Mouse (Mus musculus): ENCODE data around the gene Msh2. TPM values are rescaled to one million over a fixed set of nuclear protein-coding genes. Genes with fewer than 3 reads are reported as not detected.

The Msh2 gene
- 50.4 and 63.4 TPM in 2 replicates for polyA plus RNA-seq (2012)

DNA sequence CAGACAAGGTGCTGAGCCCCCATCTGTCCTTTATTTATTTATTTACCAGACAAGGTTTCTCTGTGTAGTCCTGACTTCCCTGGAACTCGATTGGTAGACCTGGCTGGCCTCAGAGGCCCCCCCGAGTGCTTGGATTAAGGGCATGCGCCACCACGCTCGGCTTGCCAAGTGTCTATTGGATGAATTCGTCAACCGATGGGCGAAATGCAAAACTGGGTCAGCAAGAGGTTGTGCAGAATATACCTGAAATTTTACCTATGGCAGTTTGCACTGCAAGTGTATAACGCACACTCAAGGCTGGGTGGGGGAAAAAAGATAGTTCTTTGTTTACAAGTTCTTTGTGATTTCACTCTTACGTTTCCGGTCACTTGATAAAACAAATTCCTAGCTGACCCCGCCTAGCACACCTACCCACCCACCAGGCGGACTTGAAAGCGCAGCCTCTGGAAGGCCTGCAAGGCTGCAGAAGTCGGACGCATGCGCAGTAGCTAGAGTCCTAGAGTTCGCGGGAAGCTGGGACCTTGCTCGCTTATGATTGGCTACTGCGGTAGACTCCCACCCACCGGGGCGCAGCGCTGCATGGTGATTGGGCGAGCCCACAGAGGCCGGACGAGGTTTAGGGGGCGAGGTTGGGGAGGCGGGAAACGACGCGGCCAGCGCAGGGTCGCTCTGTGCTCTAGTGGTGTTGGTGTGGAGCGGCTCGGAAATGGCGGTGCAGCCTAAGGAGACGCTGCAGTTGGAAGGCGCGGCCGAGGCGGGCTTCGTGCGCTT lies at the start of gene Msh2:
Gene Msh2, plus strand, starts transcription at position 441 of the 771 bp plus-strand sequence.
- TF ChIP-seq GATA1 (IDR thresholded peaks at IDR 0.05; ENCODE audit: low read length), result no peak

DNA sequence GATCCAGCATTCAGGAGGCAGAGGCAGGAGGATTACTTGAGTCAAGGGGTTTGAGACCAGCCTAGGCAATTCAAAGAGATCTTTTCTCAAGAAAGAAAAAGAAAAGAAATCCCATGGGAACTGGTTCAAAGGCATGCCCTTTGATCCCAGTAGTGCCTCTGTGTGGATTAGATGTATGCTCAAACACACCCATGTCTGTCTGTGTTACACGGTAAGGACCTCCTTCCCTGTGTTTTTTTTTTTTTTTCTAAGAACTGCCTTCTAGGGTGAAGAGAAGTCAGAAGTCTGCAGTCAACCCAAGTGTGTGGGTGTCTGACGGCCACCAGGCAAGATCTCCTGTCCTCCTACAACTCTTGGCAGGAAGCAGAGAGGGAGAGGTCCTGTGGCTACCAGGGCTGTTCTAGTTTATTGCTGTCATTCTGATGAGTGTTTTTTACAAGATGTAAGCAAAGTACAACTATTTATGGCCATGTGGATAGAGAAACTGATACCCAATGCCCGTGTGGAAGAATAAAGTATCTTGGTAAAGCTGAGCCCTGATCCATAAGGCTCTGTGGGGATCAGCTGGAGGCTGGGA lies 46.5 kb upstream of the Msh2 start:
- TF ChIP-seq GATA1 (IDR thresholded peaks at IDR 0.05; ENCODE audit: low read length), result no peak

DNA sequence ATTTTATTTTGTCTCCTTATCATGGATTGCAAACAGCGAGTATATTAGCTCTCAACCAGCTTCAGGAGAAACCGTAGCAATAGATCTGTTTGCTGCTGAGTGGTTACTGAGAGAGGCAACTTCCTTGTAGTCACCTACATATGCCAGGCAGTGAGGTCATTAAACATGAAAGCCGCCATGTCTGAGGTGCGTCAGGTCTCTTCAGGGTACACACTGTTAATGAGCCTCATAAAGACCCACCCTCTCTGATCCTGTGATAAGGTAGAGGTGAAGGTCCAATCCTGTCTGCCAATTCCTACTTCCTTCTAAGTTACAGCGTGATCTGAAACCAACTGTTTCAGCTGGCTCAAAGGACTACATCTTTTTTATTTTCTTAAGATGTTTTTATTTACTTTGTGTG lies 44.0 kb upstream of the Msh2 start:
- TF ChIP-seq GATA1 (IDR thresholded peaks at IDR 0.05; ENCODE audit: low read length), result no peak

DNA sequence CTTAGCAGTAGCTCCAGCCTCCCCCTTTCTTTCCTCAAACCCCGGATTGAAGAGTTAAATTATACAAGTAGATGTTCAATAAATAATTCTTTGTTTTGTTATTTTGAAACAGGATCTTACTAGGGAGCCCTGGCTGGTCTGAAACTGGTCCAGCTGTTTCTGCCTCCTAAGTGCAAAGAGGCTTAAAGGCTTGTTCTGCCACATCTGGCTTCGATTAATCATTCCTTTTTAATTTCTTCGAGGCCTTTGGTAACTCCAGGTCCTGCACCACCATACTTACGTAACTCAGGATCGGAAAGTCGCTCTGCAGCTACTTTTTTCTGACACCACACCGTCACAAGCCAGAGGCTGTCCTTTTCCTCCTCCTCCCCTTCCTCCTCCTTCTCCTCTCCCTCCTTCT lies 43.4 kb upstream of the Msh2 start:
- TF ChIP-seq GATA1 (IDR thresholded peaks at IDR 0.05; ENCODE audit: low read length), result no peak

DNA sequence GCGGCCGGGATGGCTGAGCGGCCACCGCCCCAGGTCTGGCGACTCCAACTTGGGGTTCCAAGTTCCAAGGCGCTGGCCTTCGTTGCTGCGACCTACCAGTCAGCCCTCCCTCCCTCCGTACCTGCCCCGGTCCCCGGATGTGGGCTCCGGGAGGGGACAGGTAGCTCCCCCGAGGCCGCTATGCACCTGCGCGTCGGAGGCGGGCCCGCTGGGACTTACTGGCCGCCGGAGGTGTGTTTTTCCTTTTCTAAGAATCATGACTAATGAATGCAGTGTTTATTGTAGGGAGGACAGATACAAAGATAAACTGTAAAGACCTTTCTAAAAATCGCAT lies 35.1 kb upstream of the Msh2 start:
- no peak for TF ChIP-seq GATA1 (IDR thresholded peaks at IDR 0.05; ENCODE audit: low read length)

DNA sequence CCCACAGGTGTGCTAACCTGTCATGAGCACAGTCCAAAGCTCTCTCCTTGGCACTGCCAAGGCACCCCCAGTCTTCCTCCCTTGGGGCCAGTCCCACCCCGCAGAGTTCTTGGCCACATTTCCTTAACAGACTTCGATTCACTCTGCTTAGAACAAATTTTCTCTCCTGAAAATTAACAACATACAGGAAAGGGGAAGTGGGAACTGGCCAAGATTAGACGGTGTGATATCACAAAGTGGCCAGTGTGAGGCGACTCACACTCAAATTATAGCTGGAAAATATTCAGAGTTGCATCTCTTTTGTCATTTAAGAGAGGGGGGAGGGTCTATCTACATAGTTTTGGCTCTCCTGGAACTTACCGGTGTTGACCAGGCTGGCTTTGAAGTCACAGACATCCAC lies 32.9 kb upstream of the Msh2 start:
- no peak for TF ChIP-seq GATA1 (IDR thresholded peaks at IDR 0.05; ENCODE audit: low read length)

DNA sequence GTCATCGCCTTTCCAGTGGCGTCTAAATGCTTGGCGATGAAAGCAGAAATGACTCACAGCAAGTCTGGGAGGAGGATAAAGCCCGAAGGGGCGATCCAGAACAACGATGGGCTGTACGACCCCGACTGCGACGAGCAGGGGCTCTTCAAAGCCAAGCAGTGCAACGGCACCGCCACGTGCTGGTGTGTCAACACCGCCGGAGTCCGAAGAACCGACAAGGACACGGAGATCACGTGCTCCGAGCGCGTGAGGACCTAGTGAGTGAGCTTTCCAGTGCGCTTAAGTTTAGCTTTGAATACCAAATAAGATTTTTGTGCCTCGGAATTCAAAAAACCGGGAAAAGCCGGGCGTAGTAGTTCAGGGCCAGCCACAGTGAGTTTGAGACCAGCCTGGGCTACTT lies 31.9 kb upstream of the Msh2 start:
- no peak for TF ChIP-seq GATA1 (IDR thresholded peaks at IDR 0.05; ENCODE audit: low read length)

DNA sequence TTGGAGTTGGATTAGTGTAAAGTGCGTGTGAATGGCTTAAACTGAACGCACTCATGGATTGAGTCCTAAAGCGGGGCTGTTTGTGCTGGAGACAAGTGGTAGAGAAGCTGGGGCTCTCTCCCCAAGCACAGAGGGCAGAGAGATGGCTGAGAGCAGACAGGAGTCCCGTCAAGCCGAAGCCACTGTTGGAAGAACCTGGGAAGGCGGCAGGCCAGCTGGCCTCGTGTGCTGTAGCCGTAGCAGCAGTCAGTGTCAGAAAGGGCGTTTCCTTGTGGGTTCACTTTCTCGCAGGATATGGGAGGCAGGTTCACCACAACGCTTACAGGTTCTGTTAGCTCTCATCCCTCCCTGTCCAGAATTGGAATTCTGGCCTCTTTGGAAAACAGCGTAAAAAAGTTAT lies 31.1 kb upstream of the Msh2 start:
- no peak for TF ChIP-seq GATA1 (IDR thresholded peaks at IDR 0.05; ENCODE audit: low read length)

DNA sequence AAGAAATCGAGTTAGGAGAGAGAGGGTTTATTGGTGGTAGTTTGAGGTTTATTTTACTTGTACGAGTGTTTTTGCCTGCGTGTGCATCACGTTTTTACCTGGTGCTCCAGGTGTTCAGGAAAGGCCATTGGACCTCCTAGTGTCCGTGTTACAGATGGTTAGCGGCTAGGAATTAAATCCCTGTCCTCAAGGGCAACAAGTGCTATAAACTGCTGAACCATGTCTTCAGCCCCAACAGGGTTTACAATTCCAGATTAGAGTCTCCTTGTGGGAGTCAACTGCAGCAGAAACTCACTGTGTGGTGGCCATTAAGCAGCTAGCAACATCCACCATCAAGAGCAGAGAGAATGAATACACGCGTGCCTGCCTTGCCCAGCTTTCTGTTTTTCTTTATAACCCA lies 29.4 kb upstream of the Msh2 start:
- no peak for TF ChIP-seq GATA1 (IDR thresholded peaks at IDR 0.05; ENCODE audit: low read length)

DNA sequence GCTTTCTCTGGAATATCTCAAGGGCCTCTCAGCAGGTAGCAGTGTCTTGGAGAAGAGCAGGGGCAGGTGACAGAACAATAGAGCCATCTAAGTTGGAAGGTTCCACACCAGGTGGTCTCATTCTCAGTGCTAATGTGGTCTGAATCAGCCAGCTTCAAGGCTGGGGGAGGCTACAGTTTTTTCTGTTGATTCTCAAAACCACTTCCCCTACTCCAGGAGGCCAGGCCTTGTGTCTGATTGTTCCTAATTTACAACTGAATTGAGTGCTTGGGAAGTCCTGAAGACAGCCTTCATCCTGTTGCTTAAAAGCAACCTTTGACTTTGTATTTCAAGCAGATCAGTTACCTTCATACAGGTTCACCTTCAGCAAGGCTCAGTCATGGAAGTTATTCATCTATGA lies 7.9 kb upstream of the Msh2 start:
- TF ChIP-seq GATA1 (IDR thresholded peaks at IDR 0.05; ENCODE audit: low read length), result no peak

DNA sequence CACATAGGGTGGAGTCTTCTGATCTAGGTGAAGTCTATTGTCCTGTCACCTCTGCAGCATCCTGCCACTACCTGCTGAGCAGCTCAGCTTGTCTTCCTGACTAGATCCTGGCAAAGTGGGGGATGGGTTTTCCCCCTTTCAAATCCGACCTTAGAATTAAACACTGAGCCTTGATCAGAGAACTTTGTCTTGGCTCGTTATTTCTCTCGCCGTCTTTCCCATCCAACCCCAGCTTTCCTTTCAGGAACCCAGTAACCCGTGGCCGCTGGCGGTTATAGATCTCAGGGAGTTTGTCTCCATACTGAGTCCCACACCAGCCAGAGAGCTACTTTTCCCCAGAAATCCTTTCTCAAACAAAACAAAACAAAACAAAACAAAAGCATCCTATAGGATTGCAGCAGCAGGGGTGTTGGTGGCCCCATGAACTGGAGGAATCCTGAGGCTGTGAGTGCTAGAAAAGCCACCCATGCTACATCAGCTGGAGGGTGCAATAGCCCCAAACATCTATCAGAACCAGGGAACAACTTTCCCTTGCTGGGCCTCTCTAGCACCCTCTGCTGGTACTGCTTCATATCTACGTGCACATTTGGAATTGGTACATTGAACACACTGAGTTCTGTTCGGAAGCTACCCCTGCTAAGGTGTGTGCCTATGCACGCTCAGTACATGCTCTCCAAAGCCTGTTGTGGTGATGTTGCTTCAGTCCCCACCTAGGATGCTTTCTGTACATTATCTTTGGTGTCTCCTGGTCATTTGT lies 6.9 kb upstream of the Msh2 start:
- no peak for TF ChIP-seq GATA1 (IDR thresholded peaks at IDR 0.05; ENCODE audit: low read length)

DNA sequence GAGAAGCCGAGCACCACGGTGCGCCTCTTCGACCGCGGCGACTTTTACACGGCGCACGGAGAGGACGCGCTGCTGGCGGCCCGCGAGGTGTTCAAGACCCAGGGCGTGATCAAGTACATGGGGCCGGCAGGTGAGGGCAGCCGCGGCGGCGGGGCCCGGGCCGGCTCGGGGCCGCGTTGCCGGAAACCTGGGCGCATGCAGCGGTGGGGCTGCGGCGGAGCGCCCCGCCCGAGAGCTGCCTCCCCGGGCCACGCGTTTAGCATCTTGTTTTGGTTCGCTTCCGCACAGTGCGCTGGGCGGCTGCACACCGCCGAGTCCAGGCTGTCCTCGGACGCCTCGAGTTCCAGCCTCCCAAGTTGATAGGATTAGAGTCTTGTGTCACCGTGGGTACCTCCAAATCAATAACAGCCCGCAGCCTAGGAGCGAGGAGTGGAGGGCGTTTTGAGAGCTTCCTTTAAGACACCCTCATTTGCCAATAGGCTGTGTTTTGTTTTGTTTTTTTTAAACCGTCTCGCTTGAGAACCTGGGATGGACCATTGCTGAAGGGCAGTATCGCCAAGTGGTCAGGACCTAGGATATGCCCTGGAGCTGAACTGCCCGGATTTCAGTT lies 652 bp downstream of the Msh2 start:
- no peak for TF ChIP-seq GATA1 (IDR thresholded peaks at IDR 0.05; ENCODE audit: low read length)

DNA sequence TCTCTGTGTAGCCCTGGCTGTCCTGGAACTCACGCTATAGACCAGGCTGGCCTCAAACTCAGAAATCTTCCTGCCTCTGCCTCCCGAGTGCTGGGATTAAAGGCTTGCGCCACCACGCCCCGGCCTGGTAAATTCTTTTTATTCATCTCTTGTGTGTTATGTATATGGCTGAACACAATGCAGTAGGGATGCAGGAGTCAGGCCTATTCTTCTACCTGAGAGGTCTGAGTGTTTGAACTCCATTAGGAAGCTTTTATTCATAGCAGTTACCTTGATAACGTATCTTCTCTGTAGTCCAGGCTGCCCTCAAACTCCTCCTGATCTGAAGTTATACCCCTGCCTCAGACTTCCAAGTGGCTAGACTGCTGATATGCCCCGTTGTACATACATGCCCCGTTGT lies 5.5 kb downstream of the Msh2 start:
- TF ChIP-seq GATA1 (IDR thresholded peaks at IDR 0.05; ENCODE audit: low read length), result no peak

DNA sequence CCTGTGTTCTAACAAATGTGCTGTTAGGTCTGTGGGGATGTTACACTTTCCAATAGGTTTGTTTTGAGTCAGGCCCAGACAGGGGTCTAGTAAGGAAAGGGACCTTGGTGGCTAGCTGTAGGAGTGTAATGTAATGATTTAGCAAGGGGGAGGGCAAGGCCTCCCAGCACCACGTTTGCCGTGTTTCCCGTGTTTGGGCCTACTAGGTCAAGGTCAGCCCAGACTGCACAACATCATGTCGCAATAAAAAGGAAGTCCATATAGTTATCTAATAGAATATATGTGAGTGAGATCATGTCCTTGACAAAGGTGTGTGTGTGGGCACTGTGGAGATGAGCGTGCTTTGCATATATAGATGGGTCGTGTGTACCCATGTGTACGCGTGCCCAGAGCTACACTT lies 17.1 kb downstream of the Msh2 start:
- TF ChIP-seq GATA1 (IDR thresholded peaks at IDR 0.05; ENCODE audit: low read length), result no peak

DNA sequence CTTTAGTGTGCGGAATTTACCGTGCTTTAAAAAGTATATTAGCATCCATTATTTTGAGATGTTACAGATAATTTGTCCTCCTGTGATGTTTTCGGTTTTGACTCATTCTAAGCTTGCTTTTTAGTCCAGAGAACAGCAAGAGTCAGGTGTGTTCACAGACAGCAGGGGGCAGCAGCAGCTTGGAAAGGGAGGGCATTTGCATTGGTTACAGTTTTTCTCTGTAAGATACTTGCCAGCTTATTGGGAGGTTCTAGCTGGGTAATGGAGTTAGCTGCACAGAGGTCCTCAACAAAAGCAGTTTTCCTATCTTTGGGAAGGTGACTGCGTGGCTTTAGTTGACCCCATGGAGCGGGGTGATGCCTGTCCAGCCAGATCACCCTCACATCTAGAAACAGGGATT lies 19.8 kb downstream of the Msh2 start:
- TF ChIP-seq GATA1 (IDR thresholded peaks at IDR 0.05; ENCODE audit: low read length), result no peak

DNA sequence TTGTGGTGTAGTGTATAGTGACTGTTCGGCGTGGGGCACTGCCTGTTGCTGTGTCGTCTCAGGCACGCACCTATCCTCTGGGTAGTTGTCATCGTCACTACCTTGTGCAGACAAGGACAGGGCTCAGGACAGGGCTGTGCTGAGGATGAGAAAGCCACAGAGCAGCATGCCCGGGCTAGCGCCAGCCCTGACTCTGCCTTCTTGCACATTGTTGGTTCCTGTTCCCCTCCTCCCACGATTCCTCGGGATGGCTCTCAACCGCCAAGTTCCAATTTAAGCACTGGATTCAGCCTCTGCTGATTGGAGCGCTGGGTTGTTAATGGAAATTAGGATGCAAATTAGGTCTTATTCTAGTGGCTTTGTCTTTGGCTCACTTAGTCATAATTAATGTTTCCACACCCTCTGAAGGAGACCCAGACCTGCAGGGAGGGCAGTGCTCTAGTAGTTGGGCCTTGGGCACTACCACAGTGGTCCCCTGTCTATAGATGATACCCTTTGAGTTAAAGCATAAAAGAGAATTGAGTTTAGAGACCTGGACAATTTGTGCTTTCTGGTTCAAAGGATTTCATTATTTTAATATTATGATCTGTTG lies 23.8 kb downstream of the Msh2 start:
- no peak for TF ChIP-seq GATA1 (IDR thresholded peaks at IDR 0.05; ENCODE audit: low read length)
